Mouse (Mus musculus): Measurements from ENCODE around the gene Ddx39.

Ddx39 gene

DNA sequence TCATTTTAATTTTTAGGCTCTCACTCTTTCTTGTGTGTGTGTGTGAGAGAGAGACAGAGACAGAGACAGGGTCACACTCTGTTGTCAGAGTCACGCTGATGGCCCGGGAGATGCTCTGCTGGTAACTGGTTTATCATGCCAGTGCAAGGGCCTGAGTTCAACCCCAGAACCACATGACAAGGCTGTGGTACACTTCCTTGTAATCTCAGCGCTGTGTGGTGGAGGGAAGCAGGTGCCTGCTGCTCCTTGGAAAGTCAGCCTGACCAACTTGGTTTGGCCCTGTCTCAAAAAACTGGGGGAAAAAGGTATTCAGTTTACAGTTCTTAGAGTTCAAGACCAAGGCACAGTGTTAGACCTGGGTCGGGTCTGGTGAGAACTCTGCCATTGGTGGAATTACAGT is 52.5 kb downstream of the Ddx39 start:
- DNase-seq (ENCODE audit: low read depth, low spot score): no peak

DNA sequence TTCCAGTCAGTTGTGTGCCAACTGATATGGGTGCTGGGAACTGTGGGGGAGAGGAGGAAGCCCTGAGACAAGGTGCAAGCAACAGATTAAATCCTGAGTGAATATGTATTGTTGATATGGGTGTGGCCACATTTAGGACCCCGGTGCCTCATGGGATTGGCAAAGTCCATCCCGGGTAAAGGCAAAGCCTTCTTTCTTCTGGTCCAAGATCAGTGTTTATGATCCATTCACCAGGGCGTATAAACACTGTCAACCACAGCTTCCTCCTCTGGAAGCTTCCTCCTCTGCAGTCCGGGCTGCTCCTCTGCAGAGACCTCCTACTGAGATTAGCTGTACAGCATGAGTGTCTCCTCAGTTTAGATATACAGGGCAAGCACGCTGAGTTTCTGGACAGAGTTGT is 53.5 kb downstream of the Ddx39 start:
- no peak for DNase-seq (ENCODE audit: low read depth, low spot score)

DNA sequence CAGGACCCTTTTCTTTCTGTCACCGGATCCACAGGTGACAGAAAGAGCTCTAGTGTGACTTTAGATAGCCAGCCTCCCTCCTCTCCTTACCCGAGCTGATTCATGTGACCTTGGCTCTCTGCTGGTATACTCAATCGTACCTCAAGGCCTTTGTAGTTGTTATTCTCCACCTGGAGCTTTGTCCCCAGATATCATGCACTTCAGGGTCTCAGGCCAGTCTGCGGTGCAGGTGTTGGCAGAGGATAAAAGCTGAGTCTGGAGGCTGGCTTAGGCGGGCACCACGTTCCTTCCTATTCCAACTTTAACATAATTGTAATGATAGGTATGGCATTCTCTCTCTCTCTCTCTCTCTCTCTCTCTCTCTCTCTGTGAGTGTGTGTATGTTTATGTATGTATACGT is 54.7 kb downstream of the Ddx39 start:
- DNase-seq (ENCODE audit: low read depth, low spot score): no peak

DNA sequence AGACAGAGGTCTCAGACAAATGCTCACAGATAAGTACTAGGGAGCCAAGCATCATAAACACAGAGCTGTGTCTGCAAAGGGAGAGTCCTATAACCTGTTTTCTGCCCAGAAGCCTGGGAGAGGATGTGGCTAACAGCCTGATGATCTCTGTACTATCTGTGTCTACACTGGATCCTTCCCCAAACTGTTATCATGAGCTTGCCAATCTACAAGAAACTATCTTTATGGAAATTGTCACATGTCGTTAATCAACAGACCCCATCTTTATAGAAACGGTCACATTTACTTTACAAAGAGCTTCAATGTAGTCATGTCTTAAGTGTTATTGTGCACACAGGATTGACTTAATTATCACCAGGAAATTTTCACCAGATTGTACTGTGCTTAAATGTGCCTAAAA is 55.7 kb downstream of the Ddx39 start:
- no peak for DNase-seq (ENCODE audit: low read depth, low spot score)

DNA sequence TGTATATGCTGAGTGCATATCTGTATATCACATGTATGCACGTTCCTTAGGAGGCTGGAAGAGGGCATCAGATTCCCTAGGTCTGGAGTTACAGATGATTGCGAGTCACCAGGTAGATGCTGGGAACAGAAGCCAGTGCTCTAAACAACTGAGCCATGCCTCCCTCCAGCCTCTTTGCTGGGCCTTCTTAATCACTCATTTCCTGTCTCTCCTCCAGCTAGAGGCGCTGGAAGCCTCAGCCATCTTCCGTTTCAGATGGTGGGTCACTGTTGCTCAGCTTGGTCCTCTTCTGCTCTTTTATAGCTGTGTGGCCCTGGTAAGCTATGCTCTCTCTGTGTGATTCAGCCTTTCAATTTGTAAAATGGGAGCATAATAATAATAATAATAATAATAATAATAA is 56.8 kb downstream of the Ddx39 start:
- DNase-seq (ENCODE audit: low read depth, low spot score): no peak

DNA sequence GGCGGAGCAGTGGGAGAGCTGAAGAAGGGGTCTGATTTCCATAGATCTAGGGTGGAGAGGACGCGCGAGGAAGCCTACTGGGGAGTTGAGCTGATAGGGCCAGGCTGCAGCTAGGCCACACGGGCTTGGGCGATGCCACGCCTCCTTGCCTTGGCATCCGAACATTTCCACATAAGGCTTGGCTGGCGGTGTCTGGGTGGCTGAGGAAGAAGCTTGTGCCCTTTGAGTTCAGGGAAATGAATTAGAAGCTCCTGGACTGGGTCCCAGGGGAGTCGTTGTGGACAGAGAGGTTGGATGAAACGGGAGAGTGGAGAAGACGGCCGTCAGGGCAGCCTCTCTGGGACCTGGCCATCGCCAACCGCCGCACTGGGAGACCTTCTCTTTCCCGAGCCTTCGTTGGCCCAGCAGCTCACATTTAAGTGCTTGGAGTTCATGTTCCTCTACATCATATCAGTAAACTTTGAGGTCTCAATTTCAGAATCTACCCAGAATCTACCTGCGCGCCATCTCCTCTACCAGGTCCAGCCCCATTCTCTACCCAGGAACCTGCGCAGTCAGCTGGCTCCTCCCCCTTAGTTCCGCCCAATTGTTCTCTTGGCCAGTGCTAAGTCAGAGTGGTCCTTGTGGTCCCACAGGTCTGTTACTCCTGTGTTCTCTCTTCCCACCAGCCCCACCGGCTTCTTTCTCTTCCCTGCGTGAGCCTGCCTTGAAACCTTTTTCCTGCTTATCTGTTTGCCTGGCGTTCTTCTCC is 57.9 kb downstream of the Ddx39 start:
- DNase-seq (ENCODE audit: low read depth, low spot score): peak; percentile 53

DNA sequence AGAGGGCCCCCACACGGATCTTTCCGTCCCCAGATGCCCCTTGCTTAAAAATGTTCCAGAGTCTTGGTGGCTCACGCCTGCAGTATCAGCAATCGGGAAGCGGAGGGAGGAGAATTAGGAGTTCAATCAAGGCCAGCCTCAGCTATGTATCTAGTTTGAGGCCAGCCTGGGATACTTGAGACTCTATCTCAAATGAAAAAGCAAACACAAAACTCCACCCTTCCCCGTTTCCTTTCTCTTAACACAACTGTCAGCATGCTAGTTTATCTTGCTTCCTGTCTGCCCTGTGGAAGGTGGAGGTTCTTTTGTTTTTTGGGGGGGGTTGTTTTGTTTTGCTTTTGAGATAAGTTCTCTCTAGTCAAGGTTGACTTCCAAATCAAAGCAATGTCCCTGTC is 58.5 kb downstream of the Ddx39 start:
- no peak for DNase-seq (ENCODE audit: low read depth, low spot score)

DNA sequence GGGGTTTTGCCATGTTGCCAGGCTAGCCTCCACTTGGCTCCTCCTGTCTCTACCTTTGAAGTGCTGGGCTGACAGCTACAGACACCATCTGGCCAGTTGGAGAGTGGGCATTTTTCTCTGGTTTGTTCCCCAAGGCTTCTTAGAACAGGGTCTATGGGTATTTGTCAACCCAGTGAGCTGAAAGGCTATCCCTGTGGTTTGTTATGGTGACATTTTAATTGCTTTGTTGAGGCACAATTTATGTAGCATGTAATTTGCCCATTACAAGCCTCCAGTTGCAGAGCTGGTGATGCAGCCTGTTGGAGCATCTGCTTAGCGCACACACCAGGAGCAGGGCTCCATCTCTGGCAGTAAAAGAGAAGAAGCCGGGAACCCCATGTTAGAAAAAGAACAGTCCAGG is 59.2 kb downstream of the Ddx39 start:
- no peak for DNase-seq (ENCODE audit: low read depth, low spot score)
